Mouse (Mus musculus) spleen, adult 12 weeks (tissue): ENCODE data around the gene Myo5c.

Experiments
- DNase-seq: peaks from one replicate; pipeline ENCODE4 v3.0.0; 2022; ENCODE audit warnings: low spot score

The Myo5c gene

GRCm38 (mm10) chr9:75231841-75232746, at the start of gene Myo5c:
Myo5c (plus strand) TSS chr9:75232020.
- no peak for DNase-seq

GRCm38 (mm10) chr9:75187646-75188260, 44.1 kb upstream of the Myo5c start:
- no peak for DNase-seq

- DNase-seq, result no peak
Observed at GRCm38 (mm10) chr9:75193858-75194257, 38.0 kb upstream of the Myo5c start.

- DNase-seq, result no peak
Observed at GRCm38 (mm10) chr9:75196335-75196734, 35.5 kb upstream of the Myo5c start.

- DNase-seq, result no peak
Observed at GRCm38 (mm10) chr9:75197297-75197696, 34.5 kb upstream of the Myo5c start.

GRCm38 (mm10) chr9:75201506-75201905, 30.3 kb upstream of the Myo5c start:
- no peak for DNase-seq

- DNase-seq, result no peak
Observed at GRCm38 (mm10) chr9:75202036-75202435, 29.8 kb upstream of the Myo5c start.

GRCm38 (mm10) chr9:75209246-75209645, 22.6 kb upstream of the Myo5c start:
- DNase-seq, result no peak

GRCm38 (mm10) chr9:75210269-75210668, 21.6 kb upstream of the Myo5c start:
- DNase-seq, result no peak

- no peak for DNase-seq
Observed at GRCm38 (mm10) chr9:75214743-75215413, 16.9 kb upstream of the Myo5c start.

GRCm38 (mm10) chr9:75219942-75220341, 11.9 kb upstream of the Myo5c start:
- no peak for DNase-seq

GRCm38 (mm10) chr9:75221420-75222287, 10.2 kb upstream of the Myo5c start:
- no peak for DNase-seq

GRCm38 (mm10) chr9:75232860-75233259, 1.0 kb downstream of the Myo5c start:
- no peak for DNase-seq

- no peak for DNase-seq
Observed at GRCm38 (mm10) chr9:75234271-75234741, 2.5 kb downstream of the Myo5c start.

- no peak for DNase-seq
Observed at GRCm38 (mm10) chr9:75234983-75235627, 3.3 kb downstream of the Myo5c start.

- DNase-seq, result no peak
Observed at GRCm38 (mm10) chr9:75235696-75236095, 3.9 kb downstream of the Myo5c start.

- DNase-seq, result no peak
Observed at GRCm38 (mm10) chr9:75236416-75237308, 4.8 kb downstream of the Myo5c start.

GRCm38 (mm10) chr9:75238179-75238578, 6.4 kb downstream of the Myo5c start:
- no peak for DNase-seq

- no peak for DNase-seq
Observed at GRCm38 (mm10) chr9:75243052-75243451, 11.2 kb downstream of the Myo5c start.
